Mouse (Mus musculus) activated CD4-positive, CD25-positive, alpha-beta regulatory T cell, adult 4 months (primary cell): ENCODE results near the gene Shcbp1l. TPM values are rescaled to one million over a fixed set of nuclear protein-coding genes. Genes with fewer than 3 reads are reported as not detected.

Experiments
- ATAC-seq: one replicate; pipeline ENCODE4 v1.8.0; 2017
- polyA plus RNA-seq, 2 experiments: library from polyadenylated mRNA; unstranded; fragments of 100-300 nt; shearing (Covaris generic); gene quantifications; one replicate each; pipeline ENCODE4 v1.2.1; 2017

Gene Shcbp1l
- polyA plus RNA-seq, 2 experiments from 2014 or later: 0.36 TPM; not detected in 1

GRCm38 (mm10) chr1:153489132-153489531 is 64.2 kb downstream of the Shcbp1l start:
- no peak for ATAC-seq

- no peak for ATAC-seq
Observed at GRCm38 (mm10) chr1:153489540-153489939, 64.6 kb downstream of the Shcbp1l start.

- no peak for ATAC-seq
Observed at GRCm38 (mm10) chr1:153489963-153490362, 65.0 kb downstream of the Shcbp1l start.

- ATAC-seq: no peak
Observed at GRCm38 (mm10) chr1:153491345-153491744, 66.4 kb downstream of the Shcbp1l start.

GRCm38 (mm10) chr1:153491822-153492221 is 66.9 kb downstream of the Shcbp1l start:
- ATAC-seq: no peak

GRCm38 (mm10) chr1:153493338-153493737 is 68.4 kb downstream of the Shcbp1l start:
- no peak for ATAC-seq

- ATAC-seq: no peak
Observed at GRCm38 (mm10) chr1:153493931-153494330, 69.0 kb downstream of the Shcbp1l start.

- ATAC-seq: no peak
Observed at GRCm38 (mm10) chr1:153496030-153496429, 71.1 kb downstream of the Shcbp1l start.

GRCm38 (mm10) chr1:153500030-153500429 is 75.1 kb downstream of the Shcbp1l start:
- ATAC-seq: no peak

GRCm38 (mm10) chr1:153501644-153502321 is 76.8 kb downstream of the Shcbp1l start:
- ATAC-seq: no peak

Other genes starting within 250 kb of the Shcbp1l start
- under 1 TPM; 0.51 to 0.53 TPM for gene Lamc2, start 238.7 kb upstream of the Shcbp1l start, polyA plus RNA-seq
- 1 to 10 TPM; 6.7 to 10.0 TPM for gene Lamc1, start 92.4 kb upstream of the Shcbp1l start, polyA plus RNA-seq
- gene Dhx9, start 62.5 kb downstream of the Shcbp1l start, polyA plus RNA-seq: 10 to 100 TPM; 23.3 to 28.5 TPM
- gene Npl, start 124.9 kb downstream of the Shcbp1l start, polyA plus RNA-seq: not detected
- under 1 TPM in 1 of 2 experiments, not detected in 1; 0.09 TPM for gene Rgs8, start 227.9 kb downstream of the Shcbp1l start, polyA plus RNA-seq